Mouse (Mus musculus): ENCODE data around the gene Pde1a. TPM values are rescaled to one million over a fixed set of nuclear protein-coding genes. Genes with fewer than 3 reads are reported as not detected.
"Not testable (repeated sequence)": the region's sequence is repeated elsewhere in the genome, so short reads cannot be mapped to it uniquely, and the experiment has no call there.

Pde1a gene
- polyA plus RNA-seq, 1 experiment = 105 TPM

GRCm38 (mm10) chr2:79883210-79883609 lies 246.0 kb downstream of the Pde1a start:
- TF ChIP-seq POLR2A (IDR thresholded peaks at IDR 0.05; ENCODE audit: control insufficient read depth, low read depth, low read length) (no peak), CTCF (IDR thresholded peaks at IDR 0.05; ENCODE audit: control insufficient read depth, insufficient read depth, insufficient replicate concordance, low read depth, low read length) (no peak)
- Histone ChIP-seq H3K4me1 (ENCODE audit: control insufficient read depth, insufficient read depth, low read length) (no peaks in the 10 kb centered on the region), H3K27ac (ENCODE audit: control insufficient read depth, insufficient read depth, low read depth, low read length) (no peak overlapping the region), H3K27me3 (ENCODE audit: control insufficient read depth, insufficient read depth, low read length) (no peaks in the 10 kb centered on the region), H3K36me3 (ENCODE audit: control insufficient read depth, insufficient read depth, low read length) (no peaks in the 10 kb centered on the region), H3K4me3 (ENCODE audit: control insufficient read depth, low read depth, low read length) (no peak overlapping the region)

- Histone ChIP-seq H3K36me3 (ENCODE audit: control insufficient read depth, insufficient read depth, low read length) (no peaks in the 10 kb centered on the region), H3K27ac (ENCODE audit: control insufficient read depth, insufficient read depth, low read depth, low read length) (no peak overlapping the region), H3K4me3 (ENCODE audit: control insufficient read depth, low read depth, low read length) (no peak overlapping the region), H3K4me1 (ENCODE audit: control insufficient read depth, insufficient read depth, low read length) (no peaks in the 10 kb centered on the region), H3K27me3 (ENCODE audit: control insufficient read depth, insufficient read depth, low read length) (no peaks in the 10 kb centered on the region)
- TF ChIP-seq CTCF (IDR thresholded peaks at IDR 0.05; ENCODE audit: control insufficient read depth, insufficient read depth, insufficient replicate concordance, low read depth, low read length) = no peak
- no peak for TF ChIP-seq POLR2A (IDR thresholded peaks at IDR 0.05; ENCODE audit: control insufficient read depth, low read depth, low read length)
Measured at GRCm38 (mm10) chr2:79865275-79865999, 263.8 kb downstream of the Pde1a start.

GRCm38 (mm10) chr2:79856874-79857273 lies 272.4 kb downstream of the Pde1a start:
- Histone ChIP-seq H3K36me3 (ENCODE audit: control insufficient read depth, insufficient read depth, low read length) (no peaks in the 10 kb centered on the region), H3K4me3 (ENCODE audit: control insufficient read depth, low read depth, low read length) (no peak overlapping the region), H3K27ac (ENCODE audit: control insufficient read depth, insufficient read depth, low read depth, low read length) (no peak overlapping the region), H3K4me1 (ENCODE audit: control insufficient read depth, insufficient read depth, low read length) (no peaks in the 10 kb centered on the region), H3K27me3 (ENCODE audit: control insufficient read depth, insufficient read depth, low read length) (no peaks in the 10 kb centered on the region)
- TF ChIP-seq CTCF (IDR thresholded peaks at IDR 0.05; ENCODE audit: control insufficient read depth, insufficient read depth, insufficient replicate concordance, low read depth, low read length) (no peak), POLR2A (IDR thresholded peaks at IDR 0.05; ENCODE audit: control insufficient read depth, low read depth, low read length) (no peak)

GRCm38 (mm10) chr2:79847396-79847795 lies 281.9 kb downstream of the Pde1a start:
- not testable (repeated sequence) for H3K36me3 ChIP-seq (ENCODE audit: control insufficient read depth, insufficient read depth, low read length); H3K4me1 ChIP-seq (ENCODE audit: control insufficient read depth, insufficient read depth, low read length); H3K27me3 ChIP-seq (ENCODE audit: control insufficient read depth, insufficient read depth, low read length); H3K27ac ChIP-seq (ENCODE audit: control insufficient read depth, insufficient read depth, low read depth, low read length)
- H3K4me3 ChIP-seq (ENCODE audit: control insufficient read depth, low read depth, low read length) = peak overlapping the region; percentile 45

- Histone ChIP-seq H3K4me1 (ENCODE audit: control insufficient read depth, insufficient read depth, low read length) (no peaks in the 10 kb centered on the region), H3K36me3 (ENCODE audit: control insufficient read depth, insufficient read depth, low read length) (no peaks in the 10 kb centered on the region), H3K4me3 (ENCODE audit: control insufficient read depth, low read depth, low read length) (no peak overlapping the region), H3K27ac (ENCODE audit: control insufficient read depth, insufficient read depth, low read depth, low read length) (no peak overlapping the region), H3K27me3 (ENCODE audit: control insufficient read depth, insufficient read depth, low read length) (no peaks in the 10 kb centered on the region)
- TF ChIP-seq CTCF (IDR thresholded peaks at IDR 0.05; ENCODE audit: control insufficient read depth, insufficient read depth, insufficient replicate concordance, low read depth, low read length) = no peak
- no peak for TF ChIP-seq POLR2A (IDR thresholded peaks at IDR 0.05; ENCODE audit: control insufficient read depth, low read depth, low read length)
Measured at GRCm38 (mm10) chr2:79839513-79839912, 289.7 kb downstream of the Pde1a start.

GRCm38 (mm10) chr2:79839090-79839489 lies 290.2 kb downstream of the Pde1a start:
- Histone ChIP-seq H3K4me1 (ENCODE audit: control insufficient read depth, insufficient read depth, low read length) (no peaks in the 10 kb centered on the region), H3K4me3 (ENCODE audit: control insufficient read depth, low read depth, low read length) (no peak overlapping the region), H3K36me3 (ENCODE audit: control insufficient read depth, insufficient read depth, low read length) (no peaks in the 10 kb centered on the region), H3K27ac (ENCODE audit: control insufficient read depth, insufficient read depth, low read depth, low read length) (no peak overlapping the region), H3K27me3 (ENCODE audit: control insufficient read depth, insufficient read depth, low read length) (no peaks in the 10 kb centered on the region)
- TF ChIP-seq CTCF (IDR thresholded peaks at IDR 0.05; ENCODE audit: control insufficient read depth, insufficient read depth, insufficient replicate concordance, low read depth, low read length) (no peak), POLR2A (IDR thresholded peaks at IDR 0.05; ENCODE audit: control insufficient read depth, low read depth, low read length) (no peak)

- no peaks in the 10 kb centered on the region for H3K27me3 ChIP-seq (ENCODE audit: control insufficient read depth, insufficient read depth, low read length)
- no peaks in the 10 kb centered on the region for H3K4me1 ChIP-seq (ENCODE audit: control insufficient read depth, insufficient read depth, low read length)
- H3K36me3 ChIP-seq (ENCODE audit: control insufficient read depth, insufficient read depth, low read length) = no peaks in the 10 kb centered on the region
- H3K4me3 ChIP-seq (ENCODE audit: control insufficient read depth, low read depth, low read length) = no peak overlapping the region
- no peak overlapping the region for H3K27ac ChIP-seq (ENCODE audit: control insufficient read depth, insufficient read depth, low read depth, low read length)
- TF ChIP-seq POLR2A (IDR thresholded peaks at IDR 0.05; ENCODE audit: control insufficient read depth, low read depth, low read length) (no peak), CTCF (IDR thresholded peaks at IDR 0.05; ENCODE audit: control insufficient read depth, insufficient read depth, insufficient replicate concordance, low read depth, low read length) (no peak)
Measured at GRCm38 (mm10) chr2:79825853-79826252, 303.4 kb downstream of the Pde1a start.

- H3K4me1 ChIP-seq (ENCODE audit: control insufficient read depth, insufficient read depth, low read length) = no peaks in the 10 kb centered on the region
- no peak overlapping the region for H3K4me3 ChIP-seq (ENCODE audit: control insufficient read depth, low read depth, low read length)
- H3K27me3 ChIP-seq (ENCODE audit: control insufficient read depth, insufficient read depth, low read length) = no peaks in the 10 kb centered on the region
- no peak overlapping the region for H3K27ac ChIP-seq (ENCODE audit: control insufficient read depth, insufficient read depth, low read depth, low read length)
- no peaks in the 10 kb centered on the region for H3K36me3 ChIP-seq (ENCODE audit: control insufficient read depth, insufficient read depth, low read length)
- TF ChIP-seq CTCF (IDR thresholded peaks at IDR 0.05; ENCODE audit: control insufficient read depth, insufficient read depth, insufficient replicate concordance, low read depth, low read length) (no peak), POLR2A (IDR thresholded peaks at IDR 0.05; ENCODE audit: control insufficient read depth, low read depth, low read length) (no peak)
Measured at GRCm38 (mm10) chr2:79819543-79819942, 309.7 kb downstream of the Pde1a start.

Measured in testis, adult 2 months (tissue).